Mouse (Mus musculus) kidney, postnatal 0 days (tissue): ENCODE results near the gene Zkscan4. TPM values are rescaled to one million over a fixed set of nuclear protein-coding genes. Genes with fewer than 3 reads are reported as not detected.
"Not testable (repeated sequence)": the region's sequence is repeated elsewhere in the genome, so short reads cannot be mapped to it uniquely, and the experiment has no call there.

Experiments
- ATAC-seq: fragments of 200-750 bp; cut with Nextera tagmentation; replicated peaks from 2 replicates; pipeline ENCODE4 v1.8.0; 2017; ENCODE audit warnings: low read depth, moderate number of reproducible peaks, moderate TSS enrichment, moderate library complexity; ENCODE audit not compliant: low FRiP score
- DNase-seq: peaks from one replicate; pipeline ENCODE4 v3.0.0-alpha.2; 2016; ENCODE audit warnings: low spot score
- H3K27ac ChIP-seq: fragments of 300-500 bp; sonication (generic); 2 replicates; pipeline ENCODE4 v1.5.1; 2014; ENCODE audit warnings: mild to moderate bottlenecking
- H3K27me3 ChIP-seq: fragments of 300-500 bp; sonication (generic); 2 replicates; pipeline ENCODE4 v1.6.1; 2014; ENCODE audit warnings: low read length, mixed read lengths; ENCODE audit not compliant: insufficient read depth
- H3K36me3 ChIP-seq: fragments of 300-500 bp; sonication (generic); 2 replicates; pipeline ENCODE4 v1.6.1; 2014; ENCODE audit warnings: low read length, mixed read lengths; ENCODE audit not compliant: insufficient read depth
- H3K4me1 ChIP-seq: fragments of 300-500 bp; sonication (generic); replicated peaks from 2 replicates; pipeline ENCODE4 v1.6.1; 2014; ENCODE audit warnings: antibody characterized with exemption, low read length, mixed read lengths; ENCODE audit not compliant: insufficient read depth
- H3K4me2 ChIP-seq: fragments of 300-500 bp; sonication (generic); 2 replicates; pipeline ENCODE4 v1.6.1; 2014; ENCODE audit warnings: mild to moderate bottlenecking, low read length, moderate library complexity, mixed read lengths
- H3K4me3 ChIP-seq: fragments of 300-500 bp; sonication (generic); replicated peaks from 2 replicates; pipeline ENCODE4 v1.5.1; 2014; ENCODE audit warnings: low read depth, low read length
- H3K9ac ChIP-seq: fragments of 300-500 bp; sonication (generic); 2 replicates; pipeline ENCODE4 v1.6.1; 2014; ENCODE audit warnings: low read depth, low read length
- H3K9me3 ChIP-seq: fragments of 300-500 bp; sonication (generic); replicated peaks from 2 replicates; pipeline ENCODE4 v1.6.1; 2016; ENCODE audit warnings: low read length, inconsistent platforms, mixed read lengths
- CTCF ChIP-seq: IDR thresholded peaks from 2 replicates; pipeline ENCODE4 v1.5.1; 2016; ENCODE audit warnings: antibody characterized with exemption, low read depth, mild to moderate bottlenecking, moderate library complexity
- WGBS: fragments of 180-500 bp; shearing (Covaris S2); extraction: QIAGEN DNeasy Blood & Tissue Kit; methylation state at CpG from one replicate; pipeline ENCODE4 v1.1.7; 2014; 5-methylcytosine and 5-hydroxymethylcytosine counted together
- microRNA counts: library from miRNA; unstranded; fragments of <30 nt; microRNA quantifications from one replicate; lab custom pipeline; 2015
- microRNA-seq: library from miRNA; unstranded; fragments of <30 nt; microRNA quantifications from one replicate; pipeline ENCODE4, GENCODE M21; 2016
- polyA plus RNA-seq: library from polyadenylated mRNA; unstranded; fragments of >200 nt; fragmentation: Nextera tagmentation; extraction: Ambion mirVana; gene quantifications from 2 replicates; pipeline ENCODE4 v1.2.1, GENCODE M21; 2015

Gene Zkscan4
- polyA plus RNA-seq, 1 experiment from 2014 or later = 4.0 TPM

DNA sequence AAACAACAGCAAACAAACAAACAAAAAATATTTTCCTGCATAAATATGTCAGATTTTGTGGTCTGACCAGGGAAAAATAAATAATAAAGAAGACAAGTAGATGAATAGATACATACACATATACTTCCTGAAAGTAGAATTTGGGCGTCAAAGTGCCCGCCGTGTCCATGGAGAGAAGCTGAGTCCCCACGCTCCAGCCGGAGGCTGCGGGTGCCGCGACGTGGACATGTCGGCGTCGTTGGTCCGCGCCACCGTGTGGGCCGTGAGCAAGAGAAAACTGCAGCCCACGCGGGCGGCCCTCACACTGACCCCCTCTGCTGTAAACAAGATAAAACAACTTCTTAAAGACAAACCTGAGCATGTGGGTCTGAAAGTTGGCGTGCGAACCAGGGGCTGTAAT, 16.4 kb downstream of the Zkscan4 start, which contains the start of gene AK157302:
Gene AK157302 (plus strand): TSS at position 144 of the 400 bp plus-strand sequence.
- Histone ChIP-seq H3K9me3 (no peaks in the 10 kb centered on the region), H3K4me3 (no peak within 1 kb of the TSS), H3K9ac (no peak within 1 kb of the TSS), H3K27ac (no peak within 1 kb of the TSS), H3K27me3 (no peaks in the 10 kb centered on the region), H3K4me1 (no peaks in the 10 kb centered on the region), H3K4me2 (no peak within 1 kb of the TSS), H3K36me3 (no peaks in the 10 kb centered on the region)
- ATAC-seq = no peak
- WGBS = 93% methylated on average over 21 of the region's 21 CpGs
- TF ChIP-seq CTCF = no peak
- DNase-seq = no peak

- H3K27ac ChIP-seq, H3K4me3 ChIP-seq, DNase-seq, H3K36me3 ChIP-seq, ATAC-seq, H3K27me3 ChIP-seq, H3K9me3 ChIP-seq, H3K4me1 ChIP-seq, H3K9ac ChIP-seq, H3K4me2 ChIP-seq: not testable (repeated sequence)
- 89% methylated on average over 15 of the region's 17 CpGs for WGBS
Measured at GRCm38 (mm10) chr13:21501182-21501581, 22.5 kb downstream of the Zkscan4 start, which contains the start of gene Gm11273. Gm11273 (minus strand) TSS chr13:21501418.

GRCm38 (mm10) chr13:21502296-21502695, 23.6 kb downstream of the Zkscan4 start:
- no peak for DNase-seq
- Histone ChIP-seq H3K4me2 (no peak overlapping the region), H3K9ac (no peak overlapping the region), H3K27ac (no peak overlapping the region), H3K36me3 (no peaks in the 10 kb centered on the region), H3K4me3 (no peak overlapping the region), H3K9me3 (no peaks in the 10 kb centered on the region), H3K27me3 (no peaks in the 10 kb centered on the region), H3K4me1 (no peaks in the 10 kb centered on the region)
- ATAC-seq = no peak
- no peak for TF ChIP-seq CTCF
- WGBS = 85% methylated on average over 5 of the region's 5 CpGs

- no peaks in the 10 kb centered on the region for H3K27me3 ChIP-seq
Measured at GRCm38 (mm10) chr13:21506221-21506649, 27.5 kb downstream of the Zkscan4 start.

DNA sequence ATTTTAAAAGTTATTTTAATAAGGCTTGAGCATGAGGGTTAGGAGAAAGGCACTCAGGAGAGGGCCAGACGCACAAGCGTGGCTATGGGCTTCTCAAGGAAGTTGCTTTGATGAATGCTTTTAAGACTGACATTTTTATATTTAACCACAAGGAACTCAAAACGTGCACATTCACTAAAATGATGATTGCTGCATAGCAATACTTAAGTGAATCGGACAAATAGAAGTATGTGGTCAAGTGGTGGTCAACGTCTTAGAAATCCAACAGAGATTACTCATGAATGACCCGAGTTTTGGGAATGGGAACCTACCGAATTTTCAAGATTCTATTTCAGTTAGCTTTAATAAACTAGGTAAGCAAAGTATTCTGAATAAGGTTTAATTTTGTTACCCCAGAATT, 51.4 kb downstream of the Zkscan4 start:
- Histone ChIP-seq H3K9me3 (no peaks in the 10 kb centered on the region), H3K36me3 (0 out of 2 replicates have a peak, but pooled peaks cover 14% of the 10 kb centered on the region), H3K27me3 (no peaks in the 10 kb centered on the region), H3K4me3 (peak overlapping the region; percentile 92), H3K4me2 (peak overlapping the region; percentile 68), H3K9ac (peak overlapping the region; percentile 5; the same call in 1 of the 2 replicates), H3K27ac (no peak overlapping the region), H3K4me1 (peaks cover 2% of the 10 kb centered on the region; the same call in 1 of the 2 replicates)
- TF ChIP-seq CTCF = no peak
- ATAC-seq = no peak
- 34% methylated on average over 7 of the region's 7 CpGs for WGBS
- DNase-seq = peak; percentile 20

More at GRCm38 (mm10) chr13:21506221-21506649, 27.5 kb downstream of the Zkscan4 start:
- Histone ChIP-seq H3K4me2 (peak overlapping the region; percentile 55), H3K27ac (peak overlapping the region; percentile 81), H3K9me3 (no peaks in the 10 kb centered on the region), H3K4me3 (peak overlapping the region; percentile 66), H3K4me1 (no peaks in the 10 kb centered on the region), H3K9ac (peak overlapping the region; percentile 65), H3K36me3 (no peaks in the 10 kb centered on the region)
- no peak for TF ChIP-seq CTCF
- DNase-seq = peak; percentile 94
- 1% methylated on average over 21 of the region's 21 CpGs for WGBS
- peak; percentile 99 for ATAC-seq

- H3K4me2 ChIP-seq = peak within 1 kb of the TSS; percentile 68
- DNase-seq = peak; percentile 95
- peak; percentile 22; the same call in 1 of the 2 replicates for TF ChIP-seq CTCF
- H3K36me3 ChIP-seq = 0 out of 2 replicates have a peak, but pooled peaks cover 11% of the 10 kb centered on the region
- H3K9ac ChIP-seq = peak within 1 kb of the TSS; percentile 99
- peaks cover 2% of the 10 kb centered on the region; the same call in 1 of the 2 replicates for H3K4me1 ChIP-seq
- H3K27ac ChIP-seq = peak within 1 kb of the TSS; percentile 97
- H3K27me3 ChIP-seq = no peaks in the 10 kb centered on the region
- H3K9me3 ChIP-seq = no peaks in the 10 kb centered on the region
- H3K4me3 ChIP-seq = peak within 1 kb of the TSS; percentile 92
- peak; percentile 98 for ATAC-seq
- WGBS = 0% methylated on average over 39 of the region's 39 CpGs
Measured at GRCm38 (mm10) chr13:21530781-21531201, 52.1 kb downstream of the Zkscan4 start, which contains the start of gene Zkscan8. Zkscan8 (minus strand) TSS chr13:21531120.

MicroRNA genes within 50 kb of the gene (microRNA counts, 519-probe panel; counts per million panel counts)
- microRNA mmu-miR-1896 (lab: Ali Mortazavi, UCI) = 330 counts per million, percentile 68 among the panel's probes with 10 or more counts

Small RNAs within 50 kb of the gene (microRNA-seq; reads per million reads assigned to microRNA genes)
- not detected for gene Mir1896

Other genes starting within 250 kb of the Zkscan4 start
- not detected in 2 replicates for gene Gpx5, start 186.2 kb upstream of the Zkscan4 start, polyA plus RNA-seq
- 57.5 and 67.8 TPM in 2 replicates for gene Gpx6, start 166.8 kb upstream of the Zkscan4 start, polyA plus RNA-seq
- not detected in 2 replicates for gene Olfr1367, start 132.0 kb upstream of the Zkscan4 start, polyA plus RNA-seq
- gene Zscan12, start 116.1 kb upstream of the Zkscan4 start, polyA plus RNA-seq = 9.7 and 10.0 TPM in 2 replicates
- gene Zkscan3, start 76.2 kb upstream of the Zkscan4 start, polyA plus RNA-seq = 64.7 and 65.4 TPM in 2 replicates
- gene Pgbd1, start 37.8 kb upstream of the Zkscan4 start, polyA plus RNA-seq = 2.0 and 2.5 TPM in 2 replicates
- 21.1 and 23.2 TPM in 2 replicates for gene Zscan26, start 25.2 kb upstream of the Zkscan4 start, polyA plus RNA-seq
- gene Nkapl, start 10.4 kb upstream of the Zkscan4 start, polyA plus RNA-seq = 3.4 and 3.7 TPM in 2 replicates
- not detected in 2 replicates for gene Gm10065, start 534 bp downstream of the Zkscan4 start, polyA plus RNA-seq
- gene AK157302, start 16.3 kb downstream of the Zkscan4 start, polyA plus RNA-seq = 0.43 TPM in 2 replicates
- 13.3 and 18.1 TPM in 2 replicates for gene Gm11273, start 22.5 kb downstream of the Zkscan4 start, polyA plus RNA-seq
- gene Zkscan8, start 52.2 kb downstream of the Zkscan4 start, polyA plus RNA-seq = 4.6 and 5.0 TPM in 2 replicates
- gene Olfr1366, start 63.9 kb downstream of the Zkscan4 start, polyA plus RNA-seq = 0.11 and 0.13 TPM in 2 replicates
- gene Olfr1535, start 81.0 kb downstream of the Zkscan4 start, polyA plus RNA-seq = not detected in 2 replicates
- not detected in 2 replicates for gene Olfr1364, start 102.9 kb downstream of the Zkscan4 start, polyA plus RNA-seq
- gene Olfr1362, start 135.1 kb downstream of the Zkscan4 start, polyA plus RNA-seq = not detected in 2 replicates
- gene Olfr11, start 163.6 kb downstream of the Zkscan4 start, polyA plus RNA-seq = not detected in 2 replicates
- not detected in 2 replicates for gene Olfr1361, start 184.5 kb downstream of the Zkscan4 start, polyA plus RNA-seq
- not detected in 2 replicates for gene Olfr1360, start 198.5 kb downstream of the Zkscan4 start, polyA plus RNA-seq
- not detected in 2 replicates for gene Olfr1359, start 219.2 kb downstream of the Zkscan4 start, polyA plus RNA-seq
- gene Hist1h2bl, start 237.2 kb downstream of the Zkscan4 start, polyA plus RNA-seq = 2.1 and 3.7 TPM in 2 replicates
- 21.2 and 27.1 TPM in 2 replicates for gene Hist1h2ai, start 237.5 kb downstream of the Zkscan4 start, polyA plus RNA-seq
- gene Hist1h3h, start 238.8 kb downstream of the Zkscan4 start, polyA plus RNA-seq = 5.6 and 7.2 TPM in 2 replicates
- gene Hist1h2bm, start 243.1 kb downstream of the Zkscan4 start, polyA plus RNA-seq = 2.1 and 2.4 TPM in 2 replicates